Mouse (Mus musculus): Measurements from ENCODE around the gene Gm10283. TPM values are rescaled to one million over a fixed set of nuclear protein-coding genes. Genes with fewer than 3 reads are reported as not detected.
A peak's percentile ranks its signal among the peaks of the same experiment; 100 is the strongest.
"Not testable (repeated sequence)": the region's sequence is repeated elsewhere in the genome, so short reads cannot be mapped to it uniquely, and the experiment has no call there.

Gene Gm10283
- not detected for total RNA-seq (2021)
- long read RNA-seq, experiment 1, result 0 reads
- long read RNA-seq, experiment 2, result 0 reads

- no peak for DNase-seq (ENCODE audit: low spot score in 2 of 2)
These were observed at the start of gene Gm10283 for GRCm38 (mm10) chr8:60503098-60503497. Gm10283 (minus strand) TSS chr8:60503198.

GRCm38 (mm10) chr8:60534945-60535344 lies 31.9 kb upstream of the Gm10283 start:
- DNase-seq (ENCODE audit: low spot score in 2 of 2), result no peak

- no peak for DNase-seq (ENCODE audit: low spot score in 2 of 2)
These were observed 15.3 kb upstream of the Gm10283 start for GRCm38 (mm10) chr8:60518286-60518685.

GRCm38 (mm10) chr8:60505653-60506521 lies 2.9 kb upstream of the Gm10283 start, which contains the start of gene Aadat:
Aadat (plus strand) TSS chr8:60505932.
- peak; percentile 41 to 65 for DNase-seq (ENCODE audit: low spot score in 2 of 2)

GRCm38 (mm10) chr8:60495046-60495445 lies 8.0 kb downstream of the Gm10283 start:
- DNase-seq (ENCODE audit: low spot score in 2 of 2), result not testable (repeated sequence)

- no peak for DNase-seq (ENCODE audit: low spot score in 2 of 2)
These were observed 8.4 kb downstream of the Gm10283 start for GRCm38 (mm10) chr8:60494606-60495005.

- DNase-seq (ENCODE audit: low spot score in 2 of 2), result no peak
These were observed 10.5 kb downstream of the Gm10283 start for GRCm38 (mm10) chr8:60492471-60492870.

- no peak for DNase-seq (ENCODE audit: low spot score in 2 of 2)
These were observed 11.1 kb downstream of the Gm10283 start for GRCm38 (mm10) chr8:60491871-60492270.

GRCm38 (mm10) chr8:60490147-60490546 lies 12.9 kb downstream of the Gm10283 start:
- DNase-seq (ENCODE audit: low spot score in 2 of 2), result no peak

- DNase-seq (ENCODE audit: low spot score in 2 of 2), result peak; percentile 74 to 81
These were observed 36.2 kb downstream of the Gm10283 start for GRCm38 (mm10) chr8:60466686-60467335.

GRCm38 (mm10) chr8:60449296-60449695 lies 53.7 kb downstream of the Gm10283 start:
- DNase-seq (ENCODE audit: low spot score in 2 of 2), result no peak

GRCm38 (mm10) chr8:60444989-60445388 lies 58.0 kb downstream of the Gm10283 start:
- DNase-seq (ENCODE audit: low spot score in 2 of 2), result peak in 1 of 2 experiments; percentile 12

GRCm38 (mm10) chr8:60438557-60438956 lies 64.4 kb downstream of the Gm10283 start:
- no peak for DNase-seq (ENCODE audit: low spot score in 2 of 2)

- DNase-seq (ENCODE audit: low spot score in 2 of 2), result no peak
These were observed 66.1 kb downstream of the Gm10283 start for GRCm38 (mm10) chr8:60436872-60437271.

GRCm38 (mm10) chr8:60432649-60433048 lies 70.3 kb downstream of the Gm10283 start:
- no peak for DNase-seq (ENCODE audit: low spot score in 2 of 2)

- no peak for DNase-seq (ENCODE audit: low spot score in 2 of 2)
These were observed 96.6 kb downstream of the Gm10283 start for GRCm38 (mm10) chr8:60406358-60406757.

GRCm38 (mm10) chr8:60404994-60405548 lies 97.9 kb downstream of the Gm10283 start:
- no peak for DNase-seq (ENCODE audit: low spot score in 2 of 2)

- no peak for DNase-seq (ENCODE audit: low spot score in 2 of 2)
These were observed 109.3 kb downstream of the Gm10283 start for GRCm38 (mm10) chr8:60393675-60394074.

- DNase-seq (ENCODE audit: low spot score in 2 of 2), result no peak
These were observed 116.4 kb downstream of the Gm10283 start for GRCm38 (mm10) chr8:60386589-60386988.
